Mouse (Mus musculus): ENCODE data around the gene Cyp11a1. TPM values are rescaled to one million over a fixed set of nuclear protein-coding genes. Genes with fewer than 3 reads are reported as not detected.

Gene Cyp11a1
- under 1 TPM in 1 of 4 experiments, not detected in 3; 0.27 TPM for total RNA-seq (2022)

DNA sequence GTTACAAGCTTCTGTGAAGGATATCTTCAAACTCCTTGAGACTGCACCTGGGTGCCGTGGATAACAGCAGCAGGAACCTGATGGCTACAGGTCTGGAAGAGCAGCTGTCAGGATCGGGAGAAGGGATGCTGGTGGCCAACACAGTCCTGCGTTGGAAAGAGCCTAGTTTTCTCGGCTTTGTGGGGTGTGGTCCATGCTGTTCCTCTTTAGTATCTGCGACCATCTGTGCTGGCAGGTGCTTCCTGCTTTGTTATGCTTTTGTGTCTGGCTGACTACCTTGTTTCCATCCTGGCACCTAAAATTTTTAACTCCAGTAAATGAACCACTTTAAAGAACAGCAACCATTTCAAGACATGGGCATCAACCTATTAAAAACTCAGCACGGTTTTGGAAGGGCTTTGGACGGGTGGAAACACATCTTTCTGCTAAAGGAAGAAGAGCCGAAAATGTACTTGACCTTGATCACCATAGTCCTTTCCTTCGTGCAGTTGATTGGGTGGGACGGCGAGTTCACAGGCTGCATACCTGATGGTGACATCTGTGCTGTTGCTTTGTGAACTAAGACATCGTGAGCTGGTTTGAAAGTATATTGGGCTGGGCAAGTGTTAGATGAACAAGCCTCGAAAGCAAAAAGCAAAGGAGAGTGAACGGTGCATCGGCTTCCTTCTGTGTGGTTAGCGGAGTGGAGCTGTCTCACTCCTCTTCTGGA lies at the start of gene Cyp11a1:
TSS of gene Cyp11a1 (plus strand) at position 659 of the 709 bp plus-strand sequence.
- no peak for DNase-seq (ENCODE audit: low spot score)

DNA sequence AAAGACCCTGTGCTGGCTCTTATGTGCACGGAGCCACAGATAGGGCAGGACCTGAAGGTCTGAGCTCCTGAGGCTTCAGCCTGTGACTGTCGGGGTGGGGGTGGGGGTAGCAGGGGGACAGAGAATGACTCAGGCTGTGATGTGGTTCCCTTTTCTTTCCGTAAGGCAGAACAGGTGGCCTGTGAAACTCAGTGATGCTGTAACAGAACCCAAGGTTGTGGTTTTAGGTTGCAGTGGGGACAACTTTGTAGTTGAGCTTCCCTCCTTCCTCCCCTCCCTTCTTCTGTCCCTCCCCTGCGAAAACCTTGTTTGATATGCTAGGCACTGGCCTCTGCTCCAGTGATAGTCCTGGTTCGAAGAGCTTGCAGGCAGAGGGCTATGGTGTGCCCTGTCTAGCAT lies 49.4 kb upstream of the Cyp11a1 start:
- DNase-seq (ENCODE audit: low spot score) = no peak

DNA sequence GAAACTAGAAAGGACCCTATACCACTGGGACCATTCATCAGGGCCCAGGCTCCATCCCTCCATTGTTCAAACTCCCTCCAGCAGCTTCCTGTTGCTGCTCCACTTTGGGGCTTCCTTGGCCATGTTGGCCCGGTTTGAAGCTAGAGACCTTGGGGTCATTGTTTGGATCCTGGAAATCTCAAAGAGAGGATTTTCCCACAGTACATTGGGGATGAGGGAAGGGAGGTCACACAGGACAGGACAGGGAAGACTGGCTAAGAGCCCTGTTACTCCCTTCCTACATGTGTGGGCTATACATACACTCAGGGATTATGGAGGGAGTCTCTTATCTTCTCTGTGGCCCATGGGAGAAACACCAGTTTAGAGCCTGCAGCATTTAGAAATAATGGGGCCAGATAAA lies 47.6 kb upstream of the Cyp11a1 start:
- DNase-seq (ENCODE audit: low spot score) = no peak

DNA sequence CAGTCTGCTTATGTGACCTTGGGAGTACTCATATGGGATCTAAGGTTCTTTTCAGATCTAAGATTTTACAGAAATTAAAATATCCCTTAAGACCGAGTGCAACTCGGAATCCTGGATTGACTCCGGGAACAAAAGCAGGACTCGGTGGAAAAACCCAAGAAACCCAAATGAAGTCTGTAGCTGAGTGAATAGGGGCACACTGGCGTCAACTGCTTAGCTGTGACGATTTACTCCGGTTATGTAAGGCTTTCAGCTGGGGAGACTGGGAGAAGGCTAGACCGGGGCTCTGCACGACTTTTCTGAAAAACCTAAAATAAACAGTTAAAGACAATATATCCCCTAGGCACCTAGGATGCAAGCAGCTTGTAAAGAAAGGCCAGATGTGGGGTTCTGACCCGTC lies 46.8 kb upstream of the Cyp11a1 start:
- DNase-seq (ENCODE audit: low spot score) = no peak

DNA sequence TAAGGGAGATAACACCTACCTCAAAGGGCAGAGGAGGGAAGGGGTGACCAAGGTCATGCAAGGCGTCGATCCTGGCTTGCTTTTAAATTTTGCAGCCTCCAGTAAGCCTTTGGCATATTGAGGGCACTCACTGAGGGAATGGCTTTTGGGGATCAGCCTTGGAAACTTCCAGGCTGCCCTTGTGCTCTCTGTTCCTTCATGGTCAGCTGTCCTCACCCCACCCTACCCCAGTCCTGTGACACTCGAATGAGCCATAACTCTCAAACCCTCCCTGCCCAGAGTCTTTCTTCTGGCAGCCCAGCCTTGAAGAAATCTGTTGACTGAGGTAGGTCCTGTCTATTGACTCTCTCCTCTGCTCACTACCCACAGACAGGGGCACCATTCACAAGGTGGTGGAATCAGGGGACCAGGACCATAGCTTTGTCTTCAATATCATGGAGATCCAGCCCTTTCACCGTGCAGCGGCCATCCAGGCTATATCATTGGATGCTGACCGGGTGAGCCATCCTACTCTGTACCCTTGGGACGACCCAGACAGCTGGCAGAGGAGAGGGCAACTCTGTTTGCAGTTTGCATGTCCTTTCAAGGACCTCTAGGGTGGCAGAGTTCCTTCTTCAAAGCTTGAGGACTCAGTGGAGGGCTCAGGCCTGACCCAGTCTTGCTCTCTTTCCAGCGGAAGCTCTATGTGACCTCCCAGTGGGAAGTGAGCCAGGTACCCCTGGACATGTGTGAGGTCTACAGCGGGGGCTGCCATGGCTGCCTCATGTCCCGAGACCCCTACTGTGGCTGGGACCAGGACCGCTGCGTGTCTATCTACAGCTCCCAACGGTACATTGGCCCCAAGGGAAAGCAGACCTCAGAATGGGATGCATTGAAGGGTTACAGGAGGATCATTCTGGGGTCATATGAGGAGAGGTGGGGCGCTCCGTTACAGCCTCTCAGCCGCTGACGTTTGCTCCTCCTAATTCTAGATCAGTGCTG lies 46.0 kb upstream of the Cyp11a1 start:
- DNase-seq (ENCODE audit: low spot score) = no peak

DNA sequence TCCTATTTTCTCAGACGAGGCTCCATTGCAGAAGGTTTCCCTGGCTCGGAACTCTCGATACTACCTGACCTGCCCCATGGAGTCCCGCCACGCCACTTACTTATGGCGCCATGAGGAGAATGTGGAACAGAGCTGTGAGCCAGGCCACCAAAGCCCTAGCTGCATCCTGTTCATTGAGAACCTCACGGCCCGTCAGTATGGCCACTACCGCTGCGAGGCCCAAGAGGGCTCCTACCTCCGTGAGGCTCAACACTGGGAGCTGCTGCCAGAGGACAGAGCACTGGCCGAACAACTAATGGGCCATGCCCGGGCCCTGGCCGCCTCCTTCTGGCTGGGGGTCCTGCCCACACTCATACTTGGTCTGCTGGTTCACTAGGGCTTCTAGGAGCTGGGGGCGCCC lies 45.0 kb upstream of the Cyp11a1 start:
- no peak for DNase-seq (ENCODE audit: low spot score)

DNA sequence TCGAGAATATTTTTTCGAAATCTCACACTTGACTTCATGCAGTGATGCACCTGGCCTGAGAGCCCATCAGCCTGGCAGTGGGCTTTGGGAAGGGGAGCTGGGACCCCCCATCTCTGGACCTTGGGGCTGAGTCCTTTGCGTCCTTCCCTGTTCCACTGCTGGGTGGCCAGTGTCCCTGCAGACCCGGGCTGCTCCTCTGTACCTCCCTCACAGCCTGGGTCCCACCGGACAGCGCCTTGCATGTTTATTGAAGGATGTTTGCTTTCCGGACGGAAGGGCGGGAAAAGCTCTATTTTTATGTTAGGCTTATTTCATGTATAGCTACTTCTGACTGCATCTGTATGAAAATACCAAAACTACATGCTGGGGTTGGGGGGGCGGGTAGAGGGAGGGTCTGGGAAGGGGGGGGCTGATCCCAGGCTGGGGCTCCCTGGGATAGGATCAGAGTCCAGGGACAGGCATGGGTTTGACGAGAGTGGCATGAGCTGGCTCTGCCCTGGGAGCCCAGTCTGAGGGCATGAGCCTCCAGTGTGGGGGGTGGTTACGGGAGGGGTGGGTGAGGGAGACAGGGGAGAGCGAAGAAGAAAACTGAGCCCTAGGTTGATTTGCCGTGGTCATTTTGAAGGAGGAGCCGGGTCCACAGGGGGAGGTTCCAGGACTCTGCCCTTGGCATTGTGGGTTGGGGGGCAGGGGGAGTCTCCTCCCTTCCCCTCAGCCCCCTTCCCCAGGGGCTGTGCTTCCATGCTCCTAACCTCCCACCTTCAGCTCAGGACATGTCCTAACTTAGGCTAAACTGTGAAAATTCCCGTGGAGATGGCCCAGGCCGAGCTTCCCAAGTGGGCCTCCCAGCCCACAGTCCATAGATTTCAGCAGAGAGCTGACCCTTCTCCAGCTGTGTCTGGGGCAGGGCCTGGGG lies 44.1 kb upstream of the Cyp11a1 start:
- no peak for DNase-seq (ENCODE audit: low spot score)

DNA sequence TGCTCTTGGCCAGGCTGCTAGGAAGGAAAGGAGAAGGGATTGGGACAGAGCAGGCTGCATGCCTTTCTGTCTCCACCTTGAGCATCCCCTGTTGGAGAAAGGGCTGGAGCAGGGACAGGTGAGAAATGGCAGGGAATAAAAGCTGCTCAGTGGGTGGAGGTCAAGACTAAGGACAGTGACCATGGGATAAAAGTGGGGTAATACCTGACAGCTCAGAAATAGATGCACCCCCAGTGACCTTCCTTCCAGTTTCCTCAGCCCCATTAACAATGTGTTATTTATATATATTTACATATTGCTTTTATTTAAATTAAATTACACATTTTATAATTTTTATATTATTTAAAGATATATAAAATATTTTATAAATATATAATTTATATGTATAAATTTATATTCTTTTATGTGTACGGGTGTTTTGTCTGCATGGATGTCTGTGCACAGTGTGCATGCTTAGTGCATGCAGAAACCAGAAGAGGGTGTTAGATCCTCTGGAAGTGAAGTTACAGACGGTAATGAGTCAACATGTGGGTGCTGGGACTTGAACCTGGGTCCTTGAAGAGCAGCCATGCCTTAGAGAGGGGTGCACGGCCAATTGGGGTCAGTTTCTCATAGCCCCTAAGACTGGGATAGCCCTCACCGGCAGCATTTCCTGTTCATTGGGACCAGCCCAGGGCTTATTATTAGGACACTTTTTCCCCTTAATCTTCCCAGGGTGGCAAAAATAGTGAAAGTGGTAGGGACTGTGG lies 42.8 kb upstream of the Cyp11a1 start:
- no peak for DNase-seq (ENCODE audit: low spot score)

DNA sequence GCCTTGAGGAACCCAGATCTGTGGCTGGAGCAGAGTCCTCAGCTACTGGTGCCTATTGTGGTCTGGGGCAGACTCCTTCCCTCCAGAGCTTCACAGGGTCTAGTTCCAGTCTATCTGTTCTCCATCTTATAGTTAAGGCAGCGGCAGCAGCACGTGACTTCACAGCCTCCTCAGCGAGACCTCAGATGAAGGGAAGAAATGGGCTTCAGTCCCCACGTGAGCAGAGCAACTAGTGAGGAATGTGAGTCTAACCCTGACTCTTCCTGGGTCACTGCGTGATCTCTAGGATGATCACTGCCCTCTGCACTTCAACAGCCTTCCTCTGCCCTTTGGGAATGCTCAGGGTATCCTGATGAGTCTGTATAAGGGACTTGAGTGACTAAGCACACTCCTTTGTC lies 42.2 kb upstream of the Cyp11a1 start:
- DNase-seq (ENCODE audit: low spot score) = no peak

DNA sequence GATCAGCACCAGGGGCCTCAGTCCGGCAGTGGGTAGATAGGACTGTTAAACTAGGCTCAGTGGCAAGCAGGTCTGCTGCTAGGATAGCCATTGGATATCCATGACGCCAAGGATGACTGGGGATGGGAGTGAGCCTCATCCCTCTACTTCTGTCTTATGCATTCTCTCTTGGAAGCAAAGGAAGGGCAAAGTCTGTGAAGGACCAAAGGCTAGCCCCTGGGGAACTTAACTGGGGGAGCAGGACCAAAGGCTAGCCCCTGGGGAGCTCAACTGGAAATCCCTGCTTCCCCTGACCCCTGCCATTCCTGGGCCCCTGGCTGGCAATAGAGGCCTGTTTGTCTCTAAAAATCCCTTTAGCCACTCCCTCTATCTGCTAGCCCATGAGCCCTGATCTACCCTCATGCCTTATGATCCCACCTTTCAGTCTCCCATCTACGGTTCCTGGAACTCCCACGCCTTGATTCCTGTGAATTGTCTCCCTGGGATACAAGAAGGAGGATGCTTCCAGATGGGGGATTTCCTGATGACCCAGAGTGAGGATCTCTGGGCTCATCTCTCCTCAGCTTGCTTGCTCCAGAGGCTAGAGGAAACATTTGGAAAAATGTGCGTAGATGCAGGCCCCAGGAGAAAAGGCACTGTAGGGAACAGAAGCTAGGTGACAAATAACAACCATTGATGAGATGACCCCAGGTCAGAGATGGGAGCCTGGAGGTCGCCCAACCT lies 41.5 kb upstream of the Cyp11a1 start:
- DNase-seq (ENCODE audit: low spot score) = no peak

DNA sequence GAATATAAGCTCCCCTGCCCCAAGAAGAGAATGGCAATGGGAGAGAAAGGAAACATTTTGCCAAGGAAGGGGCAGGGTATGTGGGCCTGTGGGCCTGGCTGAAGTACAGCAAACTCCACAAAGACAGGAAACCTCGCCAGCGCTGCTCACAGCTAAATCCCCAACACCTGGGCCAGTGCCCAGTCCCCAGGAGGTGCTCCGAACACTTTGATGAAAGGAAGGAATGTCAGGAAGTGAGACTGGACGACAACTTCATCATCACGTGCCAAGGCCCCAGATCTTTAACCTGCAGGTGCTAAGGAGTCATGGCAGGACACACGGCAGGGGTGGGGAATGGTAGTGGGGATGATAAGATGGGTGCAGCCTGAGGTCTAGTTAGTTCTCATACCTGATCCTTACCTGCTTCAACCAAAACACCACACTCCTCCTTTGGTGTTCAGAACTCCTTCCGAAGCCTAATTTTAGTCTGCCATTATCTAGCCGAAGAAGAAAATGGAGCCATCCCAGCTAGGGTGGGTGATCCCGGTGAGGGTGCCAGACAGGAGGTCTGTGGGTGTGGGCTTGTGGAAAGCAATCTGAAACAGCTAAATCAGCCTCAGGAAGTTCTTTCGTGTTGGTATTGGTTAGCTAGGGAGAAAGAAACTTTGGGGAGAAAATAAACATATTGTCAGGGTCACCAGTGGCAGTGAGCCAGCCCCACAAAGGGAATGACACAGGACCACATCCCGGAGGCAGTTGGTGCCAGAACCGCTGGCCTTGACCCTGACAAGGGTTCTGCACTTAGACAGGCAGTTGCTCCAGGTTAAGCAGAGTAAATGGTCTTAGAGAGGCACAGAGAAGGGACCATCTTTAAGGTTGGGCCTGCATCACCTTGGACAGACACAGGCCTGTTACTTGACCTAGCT lies 40.7 kb upstream of the Cyp11a1 start:
- DNase-seq (ENCODE audit: low spot score) = no peak

DNA sequence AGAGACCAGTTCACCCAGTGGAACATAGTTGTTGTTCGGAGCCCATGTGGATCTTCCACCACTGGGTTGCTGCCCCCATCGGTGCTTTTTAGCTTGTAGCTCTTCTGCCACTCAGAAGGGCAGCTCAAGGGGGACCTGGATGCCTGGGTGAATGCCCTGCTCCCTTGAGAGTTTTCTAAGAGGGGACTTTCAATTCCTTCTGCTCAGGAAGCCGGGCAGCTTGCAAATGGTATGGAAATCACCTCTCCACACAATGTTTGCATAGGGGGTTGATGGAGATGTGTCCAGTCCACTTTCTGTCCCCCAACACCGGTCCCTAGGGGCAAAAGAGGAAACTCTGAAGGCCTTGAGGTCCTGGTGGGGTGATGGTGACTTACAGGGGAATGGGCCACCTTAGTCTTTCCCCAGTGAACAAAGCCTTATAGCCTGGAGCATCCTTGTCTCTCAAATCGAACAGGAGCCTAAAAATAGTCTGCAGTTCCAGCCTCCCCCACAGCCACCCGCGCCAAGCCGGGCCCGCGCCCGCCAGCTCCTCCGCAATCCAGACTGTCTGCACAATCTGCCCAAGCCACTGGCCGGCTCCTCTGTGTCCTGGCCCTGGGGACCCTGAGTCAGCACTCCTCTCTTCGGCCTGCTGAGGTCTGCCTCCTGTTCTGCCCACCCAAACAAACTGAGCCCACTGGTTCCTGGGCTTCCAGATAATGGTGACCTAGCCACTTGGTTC lies 38.8 kb upstream of the Cyp11a1 start:
- peak; percentile 75 for DNase-seq (ENCODE audit: low spot score)

DNA sequence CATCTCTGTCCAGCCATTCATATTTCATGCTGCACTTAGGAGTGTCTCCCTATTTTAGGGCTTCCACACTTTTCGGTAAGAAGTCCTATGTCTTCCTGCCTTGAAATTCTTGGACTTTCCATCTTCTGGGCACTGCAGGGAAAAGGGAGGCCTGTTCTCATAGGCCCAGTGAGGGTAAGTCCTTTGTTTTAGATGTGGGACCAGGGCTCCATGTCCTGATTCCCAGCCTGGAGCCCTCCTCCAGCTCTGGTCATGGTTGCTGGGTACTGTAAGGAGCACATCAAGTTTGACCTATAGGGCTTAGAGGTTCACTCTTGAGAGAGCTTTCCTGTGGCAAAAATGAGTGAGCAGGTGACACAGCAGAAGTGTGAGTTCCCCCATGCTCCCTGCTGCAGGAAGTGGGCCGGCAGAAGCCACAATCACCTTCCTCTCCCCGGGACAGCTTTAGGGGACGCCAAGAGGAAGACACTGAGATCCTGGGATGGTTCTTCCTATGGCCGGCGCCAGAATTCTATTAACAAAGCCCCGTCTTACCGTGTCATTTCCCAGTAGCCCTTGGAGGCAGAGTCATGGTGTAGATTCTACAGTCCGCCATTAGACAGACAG lies 37.9 kb upstream of the Cyp11a1 start:
- no peak for DNase-seq (ENCODE audit: low spot score)

DNA sequence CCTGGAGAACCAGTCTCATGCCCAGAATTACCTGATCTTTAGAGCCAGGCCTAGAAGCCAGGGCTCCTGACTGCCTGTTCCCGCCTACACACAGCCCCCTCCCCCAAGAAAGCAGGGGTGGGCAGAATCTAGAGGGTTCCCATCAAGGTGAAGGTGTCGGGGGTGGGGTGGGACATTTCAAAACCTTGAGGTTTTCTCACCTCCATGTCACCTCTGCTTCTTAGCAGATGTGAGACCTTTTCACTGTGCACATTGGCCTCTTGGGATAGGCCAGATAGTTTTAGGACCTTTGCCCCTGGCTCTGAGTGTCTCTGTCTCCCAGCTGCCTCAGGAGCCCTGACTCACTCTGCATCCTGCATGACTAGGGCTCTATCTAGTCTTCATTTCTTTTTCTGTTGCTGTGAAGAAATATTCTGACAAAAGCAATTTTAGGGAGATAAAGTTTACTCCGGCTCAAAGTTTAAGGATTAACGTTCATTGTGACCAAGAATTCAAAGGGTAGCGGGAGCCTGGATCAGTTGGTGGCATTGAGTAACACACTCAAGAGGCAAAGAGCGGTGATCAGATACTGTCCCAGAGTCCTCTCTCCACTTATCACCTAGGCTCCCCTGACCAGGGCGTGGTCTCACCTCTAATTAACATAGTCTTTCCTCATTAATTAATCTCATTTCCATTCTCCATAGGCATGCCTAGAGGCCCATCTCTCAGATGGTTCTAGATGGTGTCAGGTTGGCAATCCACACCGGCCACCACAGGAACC lies 37.2 kb upstream of the Cyp11a1 start:
- no peak for DNase-seq (ENCODE audit: low spot score)

DNA sequence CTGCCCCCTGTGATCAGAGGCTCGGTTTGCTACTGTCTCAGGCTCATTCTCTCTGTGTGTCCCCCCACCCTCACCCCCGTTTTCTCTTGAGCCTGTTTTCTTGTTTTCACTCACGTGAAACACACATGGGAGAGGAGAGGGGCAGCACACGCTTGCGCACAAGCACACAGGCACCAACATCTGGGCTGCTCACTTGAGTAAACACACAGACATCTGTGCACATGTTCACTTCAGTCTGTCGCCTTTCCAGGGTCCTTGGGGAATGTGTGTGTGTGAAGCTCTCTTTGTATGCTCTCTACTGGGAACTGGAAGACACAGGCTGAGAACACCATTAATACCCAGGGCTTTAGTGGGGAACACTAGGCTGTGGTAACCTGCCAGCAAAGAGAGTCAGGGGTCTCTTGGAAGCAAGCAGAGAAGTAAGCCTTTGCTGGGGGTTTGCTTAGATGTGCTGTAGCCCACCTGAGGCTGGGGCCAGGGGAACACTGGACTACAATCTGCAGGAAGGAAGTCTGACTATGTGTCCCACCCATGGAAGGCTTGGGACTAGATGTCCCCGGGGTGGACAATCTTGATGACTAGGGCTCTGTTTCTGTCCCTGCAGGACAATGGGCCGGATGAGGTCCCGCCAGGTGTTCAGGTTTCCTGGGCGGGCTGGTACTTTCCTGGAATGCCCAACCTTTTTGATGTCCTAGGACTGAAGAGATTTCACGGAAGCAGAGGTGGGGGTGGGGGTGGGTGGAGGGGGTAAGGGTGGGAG lies 36.3 kb upstream of the Cyp11a1 start:
- peak; percentile 80 for DNase-seq (ENCODE audit: low spot score)

DNA sequence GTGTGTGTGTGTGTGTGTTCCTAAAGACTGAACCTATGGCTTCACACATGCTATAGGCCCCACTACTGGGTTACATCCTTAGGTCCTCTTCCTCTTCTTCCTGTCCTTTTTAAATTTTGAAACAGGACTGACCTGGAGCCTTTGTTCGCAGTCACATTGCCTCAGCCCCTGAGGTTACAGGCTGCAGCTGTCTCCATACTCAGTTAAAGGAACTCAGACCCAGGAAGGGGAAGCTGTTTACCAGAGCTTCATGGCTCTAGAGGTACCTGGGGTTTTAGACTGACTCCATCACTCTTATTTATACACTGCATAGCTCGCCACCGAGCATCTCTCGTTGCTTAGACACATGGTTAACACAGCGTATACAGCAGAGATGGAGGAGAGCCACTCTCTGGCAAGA lies 34.8 kb upstream of the Cyp11a1 start:
- DNase-seq (ENCODE audit: low spot score) = no peak

DNA sequence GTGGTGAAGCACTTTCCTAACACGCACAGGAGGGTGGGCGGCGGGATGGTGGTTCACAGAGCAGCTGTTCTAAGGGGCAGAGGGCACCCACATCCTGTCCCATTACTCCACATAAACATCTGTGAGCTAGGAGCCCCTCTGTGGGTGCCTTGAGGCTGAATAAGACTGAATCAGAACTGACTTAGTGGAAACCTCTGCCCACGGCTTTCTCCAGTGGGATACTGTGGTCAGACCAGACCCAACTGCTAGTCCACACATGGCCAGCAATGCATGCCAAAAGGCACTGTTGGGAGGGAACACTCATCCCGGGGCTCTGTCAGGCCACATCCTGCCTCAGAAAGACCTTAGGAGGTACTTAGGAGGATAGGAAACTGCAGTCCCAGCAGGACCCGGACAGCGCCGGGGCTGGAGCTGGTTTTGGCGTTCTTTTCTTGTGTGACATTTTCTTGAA lies 34.0 kb upstream of the Cyp11a1 start:
- no peak for DNase-seq (ENCODE audit: low spot score)

Data from heart, adult 8-10 months (tissue).